Mouse (Mus musculus) stomach, postnatal 0 days (tissue): ENCODE data around the gene Lypd6b. TPM values are rescaled to one million over a fixed set of nuclear protein-coding genes. Genes with fewer than 3 reads are reported as not detected.

Source experiments
- ATAC-seq: fragments of 200-750 bp; cut with Nextera tagmentation; 2 replicates; pipeline ENCODE4 v1.8.0; 2017; ENCODE audit not compliant: low FRiP score, low TSS enrichment
- DNase-seq: peaks from one replicate; pipeline ENCODE4 v3.0.0-alpha.2; 2016; ENCODE audit warnings: low spot score
- H3K27ac ChIP-seq: fragments of 300-500 bp; sonication (generic); replicated peaks from 2 replicates; pipeline ENCODE4 v1.5.1; 2014; ENCODE audit warnings: mild to moderate bottlenecking, control low read depth
- H3K27me3 ChIP-seq: fragments of 300-500 bp; sonication (generic); 2 replicates; pipeline ENCODE4 v1.6.1; 2014; ENCODE audit warnings: low read length; ENCODE audit not compliant: control insufficient read depth, insufficient read depth
- H3K36me3 ChIP-seq: fragments of 300-500 bp; sonication (generic); 2 replicates; pipeline ENCODE4 v1.6.1; 2014; ENCODE audit warnings: low read length, mixed read lengths; ENCODE audit not compliant: control insufficient read depth, insufficient read depth
- H3K4me1 ChIP-seq: fragments of 300-500 bp; sonication (generic); replicated peaks from 2 replicates; pipeline ENCODE4 v1.6.1; 2014; ENCODE audit warnings: antibody characterized with exemption; ENCODE audit not compliant: control insufficient read depth, insufficient read depth
- H3K4me2 ChIP-seq: fragments of 300-500 bp; sonication (generic); replicated peaks from 2 replicates; pipeline ENCODE4 v1.6.1; 2014; ENCODE audit warnings: low read depth, mild to moderate bottlenecking, control low read depth, moderate library complexity
- H3K4me3 ChIP-seq: fragments of 300-500 bp; sonication (generic); 2 replicates; pipeline ENCODE4 v1.5.1; 2014; ENCODE audit warnings: low read depth, low read length, control low read depth
- H3K9ac ChIP-seq: fragments of 300-500 bp; sonication (generic); 2 replicates; pipeline ENCODE4 v1.6.1; 2014; ENCODE audit warnings: mild to moderate bottlenecking, low read length, control low read depth, mixed read lengths
- H3K9me3 ChIP-seq: fragments of 300-500 bp; sonication (generic); 2 replicates; pipeline ENCODE4 v1.6.1; 2016; ENCODE audit warnings: low read length; ENCODE audit not compliant: control insufficient read depth
- CTCF ChIP-seq: IDR thresholded peaks from 2 replicates; pipeline ENCODE4 v1.5.1; 2016; ENCODE audit warnings: antibody characterized with exemption, low read depth, mild to moderate bottlenecking, moderate library complexity
- EP300 ChIP-seq: optimal IDR thresholded peaks from 2 replicates; pipeline ENCODE3; 2016; ENCODE audit warnings: antibody characterized with exemption
- WGBS: fragments of 180-500 bp; shearing (Covaris S2); extraction: QIAGEN DNeasy Blood & Tissue Kit; methylation state at CpG from one replicate; pipeline ENCODE4 v1.1.7; 2014; 5-methylcytosine and 5-hydroxymethylcytosine counted together
- polyA plus RNA-seq: library from polyadenylated mRNA; unstranded; fragments of >200 nt; fragmentation: Nextera tagmentation; extraction: Ambion mirVana; gene quantifications from 2 replicates; pipeline ENCODE4 v1.2.1, GENCODE M21; 2015

Lypd6b gene
- polyA plus RNA-seq, 1 experiment from 2014 or later, result 31.8 TPM

DNA sequence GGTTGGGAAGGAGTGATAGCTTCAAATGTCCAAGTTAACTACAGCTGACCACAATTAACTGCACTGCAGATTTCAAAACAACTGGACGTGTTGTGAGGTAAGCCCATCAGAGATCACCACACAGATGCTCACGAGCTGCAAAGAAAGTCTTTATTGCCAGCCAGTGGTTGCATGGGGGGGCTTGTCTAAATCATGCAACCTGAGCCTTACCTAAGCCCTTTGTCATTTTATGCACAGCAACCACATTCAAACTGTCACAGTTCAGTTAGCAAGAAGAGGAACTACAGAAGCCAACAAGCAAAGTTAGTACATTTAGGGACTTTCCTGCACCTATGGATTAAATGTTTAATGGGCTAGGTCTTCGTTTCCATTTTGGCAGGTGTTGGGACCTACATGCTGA, 177.4 kb downstream of the Lypd6b start:
- DNase-seq (no peak), ATAC-seq (no peak)
- Histone ChIP-seq H3K27me3 (no peaks in the 10 kb centered on the region), H3K9me3 (no peaks in the 10 kb centered on the region), H3K27ac (no peak overlapping the region), H3K4me2 (no peak overlapping the region), H3K9ac (no peak overlapping the region), H3K4me1 (no peaks in the 10 kb centered on the region), H3K36me3 (no peaks in the 10 kb centered on the region), H3K4me3 (no peak overlapping the region)
- WGBS, result 60% methylated on average over 3 of the region's 3 CpGs
- TF ChIP-seq CTCF (no peak), EP300 (no peak)

DNA sequence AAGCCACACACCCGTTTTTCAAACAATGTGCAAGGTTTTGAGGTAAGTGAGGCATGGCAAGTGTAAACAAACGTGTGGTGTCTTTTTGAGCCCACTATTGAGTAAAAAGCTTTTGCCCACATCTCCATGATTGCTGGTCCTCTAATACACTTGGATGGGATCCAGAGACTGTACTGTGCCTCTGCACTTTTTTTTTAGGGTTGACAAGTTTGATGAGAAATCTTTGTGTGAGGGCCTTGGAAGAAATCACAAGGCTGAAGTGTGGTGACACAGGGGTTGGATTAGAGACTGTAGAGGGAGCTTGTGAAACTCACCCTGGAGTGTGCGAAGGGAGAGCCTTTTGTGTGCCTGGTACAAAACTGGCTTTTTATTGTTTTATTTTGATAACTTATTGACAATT, 180.3 kb downstream of the Lypd6b start:
- no peak overlapping the region for H3K9ac ChIP-seq
- no peak overlapping the region for H3K4me2 ChIP-seq
- ATAC-seq, result no peak
- TF ChIP-seq CTCF, result no peak
- TF ChIP-seq EP300, result no peak
- H3K4me3 ChIP-seq, result no peak overlapping the region
- WGBS, result 40% methylated on average over 3 of the region's 3 CpGs
- H3K36me3 ChIP-seq, result no peaks in the 10 kb centered on the region
- H3K9me3 ChIP-seq, result no peaks in the 10 kb centered on the region
- no peaks in the 10 kb centered on the region for H3K27me3 ChIP-seq
- no peak for DNase-seq
- no peaks in the 10 kb centered on the region for H3K4me1 ChIP-seq
- H3K27ac ChIP-seq, result no peak overlapping the region

GRCm38 (mm10) chr2:49970990-49971389, 183.5 kb downstream of the Lypd6b start:
- H3K4me2 ChIP-seq, result no peak overlapping the region
- no peak overlapping the region for H3K4me3 ChIP-seq
- WGBS, result 89% methylated on average over 3 of the region's 3 CpGs
- no peaks in the 10 kb centered on the region for H3K4me1 ChIP-seq
- no peak overlapping the region for H3K27ac ChIP-seq
- no peaks in the 10 kb centered on the region for H3K9me3 ChIP-seq
- H3K27me3 ChIP-seq, result no peaks in the 10 kb centered on the region
- H3K9ac ChIP-seq, result no peak overlapping the region
- H3K36me3 ChIP-seq, result no peaks in the 10 kb centered on the region
- TF ChIP-seq CTCF, result 0 out of 2 replicates have a peak, but pooled peaks have one; percentile 22
- TF ChIP-seq EP300, result no peak
- ATAC-seq, result no peak
- DNase-seq, result no peak

DNA sequence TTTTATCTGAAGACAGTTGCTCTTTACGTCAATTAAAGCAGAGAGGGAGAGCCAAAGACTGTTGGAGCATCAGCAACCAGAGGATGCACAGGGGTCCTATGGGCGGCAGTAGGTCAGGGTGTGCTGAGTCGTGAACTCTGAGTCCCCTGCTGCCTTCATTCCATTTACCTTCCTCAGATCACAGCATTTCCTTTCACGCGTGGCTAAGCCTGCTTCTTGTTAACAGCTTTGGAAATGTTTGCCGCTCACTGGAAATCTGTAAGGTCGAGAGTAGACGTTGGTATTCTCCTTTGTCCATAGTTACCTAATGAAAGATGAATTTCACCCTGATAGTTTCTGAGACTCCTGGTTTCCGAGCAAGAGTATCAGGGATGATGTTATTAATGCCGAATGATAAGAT, 191.1 kb downstream of the Lypd6b start:
- H3K9me3 ChIP-seq, result no peaks in the 10 kb centered on the region
- no peak for DNase-seq
- TF ChIP-seq EP300, result no peak
- no peak for TF ChIP-seq CTCF
- H3K36me3 ChIP-seq, result no peaks in the 10 kb centered on the region
- H3K27me3 ChIP-seq, result no peaks in the 10 kb centered on the region
- no peak overlapping the region for H3K4me3 ChIP-seq
- H3K9ac ChIP-seq, result no peak overlapping the region
- H3K4me1 ChIP-seq, result no peaks in the 10 kb centered on the region
- no peak for ATAC-seq
- 75% methylated on average over 10 of the region's 10 CpGs for WGBS
- no peak overlapping the region for H3K27ac ChIP-seq
- no peak overlapping the region for H3K4me2 ChIP-seq

- TF ChIP-seq CTCF (no peak), EP300 (no peak)
- 82% methylated on average over 3 of the region's 3 CpGs for WGBS
Measured at GRCm38 (mm10) chr2:49979991-49980390, 192.5 kb downstream of the Lypd6b start.

DNA sequence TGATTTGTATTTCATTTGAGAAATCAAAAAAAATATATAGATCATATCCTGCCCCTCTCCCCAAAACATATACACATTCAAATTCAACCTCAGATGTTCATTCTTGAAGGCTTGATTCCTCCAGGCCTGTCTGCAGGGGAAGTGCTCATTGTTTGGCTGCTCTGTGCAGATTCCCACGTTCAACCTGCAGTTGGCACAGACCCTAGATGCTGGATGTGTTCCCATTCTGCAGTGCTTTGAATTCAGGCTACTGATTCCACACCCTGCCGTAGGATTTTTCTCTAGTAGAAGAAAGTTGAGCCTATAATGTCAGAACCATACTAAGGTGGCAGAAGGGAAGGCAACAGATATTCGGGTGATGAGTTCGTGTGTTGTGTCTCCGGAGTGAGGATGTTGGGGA, 195.5 kb downstream of the Lypd6b start:
- no peaks in the 10 kb centered on the region for H3K4me1 ChIP-seq
- DNase-seq, result no peak
- no peak for ATAC-seq

More at GRCm38 (mm10) chr2:49979991-49980390, 192.5 kb downstream of the Lypd6b start:
- Histone ChIP-seq H3K36me3 (no peaks in the 10 kb centered on the region), H3K9ac (no peak overlapping the region), H3K27ac (no peak overlapping the region), H3K4me2 (no peak overlapping the region), H3K27me3 (no peaks in the 10 kb centered on the region), H3K9me3 (no peaks in the 10 kb centered on the region), H3K4me3 (no peak overlapping the region), H3K4me1 (no peaks in the 10 kb centered on the region)
- DNase-seq (no peak), ATAC-seq (no peak)

More for the DNA sequence above, 195.5 kb downstream of the Lypd6b start:
- 60% methylated on average over 5 of the region's 5 CpGs for WGBS
- Histone ChIP-seq H3K27me3 (no peaks in the 10 kb centered on the region), H3K4me3 (no peak overlapping the region), H3K27ac (no peak overlapping the region), H3K9me3 (no peaks in the 10 kb centered on the region), H3K36me3 (no peaks in the 10 kb centered on the region), H3K4me2 (no peak overlapping the region), H3K9ac (no peak overlapping the region)
- TF ChIP-seq CTCF (no peak), EP300 (no peak)
